Mouse (Mus musculus) heart, embryonic 13.5 days (tissue): ENCODE results near the gene Gm8374. TPM values are rescaled to one million over a fixed set of nuclear protein-coding genes. Genes with fewer than 3 reads are reported as not detected.
"Not testable (repeated sequence)": the region's sequence is repeated elsewhere in the genome, so short reads cannot be mapped to it uniquely, and the experiment has no call there.

Source experiments
- ATAC-seq: fragments of 200-750 bp; cut with Nextera tagmentation; 2 replicates; pipeline ENCODE4 v1.8.0; 2017; ENCODE audit warnings: moderate TSS enrichment; ENCODE audit not compliant: insufficient number of reproducible peaks, low FRiP score, low TSS enrichment; ENCODE audit errors: extremely low read depth
- H3K27ac ChIP-seq: fragments of 300-500 bp; sonication (generic); replicated peaks from 2 replicates; pipeline ENCODE4 v1.5.1; 2015; ENCODE audit warnings: moderate library complexity, mild to moderate bottlenecking, inconsistent platforms
- H3K27me3 ChIP-seq: fragments of 300-500 bp; sonication (generic); replicated peaks from 2 replicates; pipeline ENCODE4 v1.6.1; 2015; ENCODE audit warnings: mild to moderate bottlenecking, inconsistent platforms
- H3K36me3 ChIP-seq: fragments of 300-500 bp; sonication (generic); 2 replicates; pipeline ENCODE4 v1.6.1; 2015; ENCODE audit warnings: mild to moderate bottlenecking, inconsistent platforms
- H3K4me1 ChIP-seq: fragments of 300-500 bp; sonication (generic); 2 replicates; pipeline ENCODE4 v1.6.1; 2015; ENCODE audit warnings: inconsistent platforms
- H3K4me2 ChIP-seq: fragments of 300-500 bp; sonication (generic); 2 replicates; pipeline ENCODE4 v1.6.1; 2015; ENCODE audit warnings: inconsistent platforms, mild to moderate bottlenecking, moderate library complexity
- H3K4me3 ChIP-seq: fragments of 300-500 bp; sonication (generic); 2 replicates; pipeline ENCODE4 v1.5.1; 2015; ENCODE audit warnings: moderate library complexity, mild to moderate bottlenecking, inconsistent platforms
- H3K9ac ChIP-seq: fragments of 300-500 bp; sonication (generic); 2 replicates; pipeline ENCODE4 v1.6.1; 2015; ENCODE audit warnings: inconsistent platforms, mild to moderate bottlenecking, moderate library complexity
- H3K9me3 ChIP-seq: fragments of 300-500 bp; sonication (generic); 2 replicates; pipeline ENCODE4 v1.6.1; 2016; ENCODE audit warnings: inconsistent platforms
- WGBS: fragments of 180-500 bp; shearing (Covaris S2); methylation state at CpG from one replicate; pipeline ENCODE4 v1.1.7; 2015; ENCODE audit warnings: mixed read lengths; 5-methylcytosine and 5-hydroxymethylcytosine counted together
- polyA plus RNA-seq: library from polyadenylated mRNA; unstranded; fragments of >200 nt; fragmentation: Nextera tagmentation; extraction: Ambion mirVana; gene quantifications from 2 replicates; pipeline ENCODE4 v1.2.1, GENCODE M21; 2015

Gm8374 gene
- polyA plus RNA-seq: not detected in 2 replicates

DNA sequence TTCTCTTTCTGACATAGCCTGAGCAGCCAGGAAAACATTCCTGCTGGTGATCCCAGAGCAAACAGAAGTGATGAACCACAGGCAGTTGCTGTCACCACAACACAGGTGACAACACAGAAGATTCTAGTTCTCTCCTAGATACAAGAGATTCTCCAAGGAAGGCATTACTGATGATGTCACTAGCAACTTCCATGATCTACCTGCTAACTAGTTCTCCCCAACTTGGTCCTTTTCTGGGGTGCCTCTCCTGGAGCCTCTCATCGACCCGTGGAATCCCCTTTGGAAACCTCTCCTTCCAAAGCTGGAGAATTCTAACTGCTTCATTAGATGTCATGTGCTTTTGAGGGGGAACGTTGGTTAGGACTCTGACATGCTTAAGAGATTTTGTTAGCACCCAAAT is at the start of gene Gm8374:
Gene Gm8374, minus strand, starts transcription at position 101 of the 400 bp plus-strand sequence.
- not testable (repeated sequence) for ATAC-seq, H3K4me2 ChIP-seq, H3K36me3 ChIP-seq, H3K4me3 ChIP-seq, H3K27ac ChIP-seq, H3K27me3 ChIP-seq, H3K9me3 ChIP-seq, H3K4me1 ChIP-seq, H3K9ac ChIP-seq
- WGBS: 76% methylated on average over 3 of the region's 3 CpGs

- H3K9ac ChIP-seq, H3K9me3 ChIP-seq, H3K27ac ChIP-seq, H3K27me3 ChIP-seq, H3K36me3 ChIP-seq, H3K4me3 ChIP-seq, ATAC-seq, H3K4me2 ChIP-seq, H3K4me1 ChIP-seq: not testable (repeated sequence)
- WGBS: no CpG with 5 or more reads among the region's 1 CpGs
Observed at GRCm38 (mm10) chr14:7332295-7332694, 32.6 kb downstream of the Gm8374 start, which contains the start of gene Gm5797. Gene Gm5797 (minus strand): TSS chr14:7332395.

GRCm38 (mm10) chr14:7315093-7315492 is 49.8 kb downstream of the Gm8374 start:
- not testable (repeated sequence) for ATAC-seq, H3K27me3 ChIP-seq, H3K36me3 ChIP-seq, H3K9me3 ChIP-seq, H3K4me1 ChIP-seq
- Histone ChIP-seq H3K9ac (peak overlapping the region; percentile 79), H3K27ac (peak overlapping the region; percentile 32; the same call in 1 of the 2 replicates), H3K4me3 (peak overlapping the region; percentile 62), H3K4me2 (peak overlapping the region; percentile 72)
- 0% methylated on average over 13 of the region's 19 CpGs for WGBS

- Histone ChIP-seq H3K9ac (peak within 1 kb of the TSS; percentile 79), H3K27ac (peak within 1 kb of the TSS; percentile 32; the same call in 1 of the 2 replicates)
Observed at GRCm38 (mm10) chr14:7314661-7315060, 50.3 kb downstream of the Gm8374 start, which contains the start of gene Gm3739. Gene Gm3739 (minus strand): TSS chr14:7315049.

More at GRCm38 (mm10) chr14:7314661-7315060, 50.3 kb downstream of the Gm8374 start, which contains the start of gene Gm3739:
- not testable (repeated sequence) for ATAC-seq, H3K36me3 ChIP-seq, H3K27me3 ChIP-seq, H3K9me3 ChIP-seq, H3K4me1 ChIP-seq
- Histone ChIP-seq H3K4me3 (peak within 1 kb of the TSS; percentile 62), H3K4me2 (peak within 1 kb of the TSS; percentile 72)
- WGBS: 0% methylated on average over 2 of the region's 35 CpGs

Other genes starting within 250 kb of the Gm8374 start
- not detected in 2 replicates for gene Gm6676, start 239.7 kb downstream of the Gm8374 start, polyA plus RNA-seq
- 2.6 and 4.0 TPM in 2 replicates for gene Gm3512, start 190.6 kb downstream of the Gm8374 start, polyA plus RNA-seq
- gene Gm16434, start 170.6 kb downstream of the Gm8374 start, polyA plus RNA-seq: not detected in 2 replicates
- gene Gm3727, start 100.4 kb downstream of the Gm8374 start, polyA plus RNA-seq: not detected in 2 replicates
- 2.2 and 2.3 TPM in 2 replicates for gene Gm3739, start 50.1 kb downstream of the Gm8374 start, polyA plus RNA-seq
- gene Gm5797, start 32.7 kb downstream of the Gm8374 start, polyA plus RNA-seq: not detected in 2 replicates
- not detected in 2 replicates for gene Gm3755, start 85.8 kb upstream of the Gm8374 start, polyA plus RNA-seq
- 1.5 and 1.8 TPM in 2 replicates for gene Gm3752, start 118.6 kb upstream of the Gm8374 start, polyA plus RNA-seq
- gene Gm3558, start 203.4 kb upstream of the Gm8374 start, polyA plus RNA-seq: 0.22 and 0.43 TPM in 2 replicates
- not detected in 2 replicates for gene Gm10338, start 230.5 kb upstream of the Gm8374 start, polyA plus RNA-seq